Mouse (Mus musculus) T-cell, adult 2 months (primary cell): ENCODE data around the gene Cyp2a4.
"Not testable (repeated sequence)": the region's sequence is repeated elsewhere in the genome, so short reads cannot be mapped to it uniquely, and the experiment has no call there.

Experiments
- DNase-seq: peaks from one replicate; pipeline ENCODE4 v3.0.0; 2022; ENCODE audit warnings: low spot score

Gene Cyp2a4

GRCm38 (mm10) chr7:26306926-26307325 is at the start of gene Cyp2a4:
TSS of gene Cyp2a4 (plus strand) at chr7:26307169.
- not testable (repeated sequence) for DNase-seq

DNA sequence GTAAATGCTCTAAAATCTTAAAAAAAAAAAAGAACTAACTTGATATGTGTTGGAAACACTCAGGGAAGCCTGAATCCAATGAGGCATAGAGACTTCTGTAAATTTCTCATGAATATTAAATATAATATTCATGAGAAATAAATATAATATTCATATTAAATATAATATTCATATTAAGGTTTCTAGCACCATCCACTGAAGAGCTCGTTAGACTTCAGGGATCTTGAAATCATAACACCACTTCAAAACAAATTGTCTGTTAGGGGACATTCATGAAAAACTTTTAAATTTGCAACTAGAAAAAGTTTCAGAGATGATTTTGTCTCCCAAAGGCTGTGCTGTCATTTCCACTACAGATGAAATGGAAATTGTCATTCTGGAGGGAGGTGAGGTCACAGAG is 46.9 kb upstream of the Cyp2a4 start, which contains the start of gene Vmn1r184:
Vmn1r184 (plus strand) TSS at position 301 of the 400 bp plus-strand sequence.
- not testable (repeated sequence) for DNase-seq

DNA sequence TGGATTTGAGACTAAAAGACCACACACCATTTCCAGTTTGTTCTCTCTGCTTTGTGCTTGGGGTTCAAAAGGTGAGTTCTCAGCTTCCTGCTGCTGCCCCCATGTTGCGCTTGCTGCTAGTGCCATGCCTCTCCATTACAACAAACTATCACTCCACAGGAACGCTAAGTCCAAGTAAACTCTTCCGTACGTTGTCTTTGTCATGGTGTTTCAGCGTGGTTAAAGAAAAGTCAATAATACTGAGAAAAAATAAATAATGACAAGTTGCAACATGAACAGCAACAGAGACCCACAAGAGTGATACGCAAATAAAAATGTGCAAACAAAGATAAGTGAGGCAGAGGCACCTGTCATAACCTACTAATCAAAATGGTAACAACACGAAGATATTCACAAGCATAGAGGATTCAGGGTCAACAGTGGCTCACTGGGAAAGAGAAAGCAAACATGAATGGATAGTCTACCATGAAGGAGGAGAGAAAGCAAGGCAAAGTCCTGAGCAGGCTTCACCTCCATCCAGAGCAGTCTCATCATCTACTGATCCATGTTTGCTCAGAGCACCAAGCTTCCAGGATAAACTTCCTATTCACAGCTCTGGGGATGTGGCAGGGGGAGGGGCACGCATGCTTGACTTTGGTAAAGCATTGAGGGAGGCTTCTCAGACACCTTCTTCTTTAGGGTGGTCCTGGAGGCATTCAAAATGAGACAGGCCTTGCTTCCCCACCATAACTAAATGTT is 3.4 kb upstream of the Cyp2a4 start:
- DNase-seq, result not testable (repeated sequence)

GRCm38 (mm10) chr7:26311786-26312185 is 4.8 kb downstream of the Cyp2a4 start:
- DNase-seq, result not testable (repeated sequence)

GRCm38 (mm10) chr7:26315194-26315593 is 8.2 kb downstream of the Cyp2a4 start:
- DNase-seq, result not testable (repeated sequence)

DNA sequence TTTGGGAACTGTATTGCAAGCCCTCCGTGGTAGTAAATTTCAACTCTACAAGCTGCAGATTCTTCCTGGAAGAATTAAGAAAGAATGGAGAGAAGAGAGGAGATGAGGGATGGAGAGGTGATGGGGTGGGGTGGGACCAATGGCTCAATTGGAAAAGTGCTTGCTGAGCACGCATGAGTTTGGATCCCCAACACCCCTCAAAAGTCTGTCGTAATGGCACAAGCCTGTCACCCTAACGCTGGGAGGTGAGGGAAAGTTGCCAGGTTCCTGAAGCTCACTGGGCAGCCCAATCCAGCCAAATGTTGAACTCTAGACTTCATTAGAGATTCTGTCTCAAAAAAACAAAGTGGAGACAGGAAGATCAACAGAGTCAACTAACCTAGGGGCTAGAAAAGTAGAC is 8.8 kb downstream of the Cyp2a4 start:
- not testable (repeated sequence) for DNase-seq

- not testable (repeated sequence) for DNase-seq
Observed at GRCm38 (mm10) chr7:26320361-26320760, 13.4 kb downstream of the Cyp2a4 start.

- DNase-seq, result not testable (repeated sequence)
Observed at GRCm38 (mm10) chr7:26350177-26350576, 43.2 kb downstream of the Cyp2a4 start.

DNA sequence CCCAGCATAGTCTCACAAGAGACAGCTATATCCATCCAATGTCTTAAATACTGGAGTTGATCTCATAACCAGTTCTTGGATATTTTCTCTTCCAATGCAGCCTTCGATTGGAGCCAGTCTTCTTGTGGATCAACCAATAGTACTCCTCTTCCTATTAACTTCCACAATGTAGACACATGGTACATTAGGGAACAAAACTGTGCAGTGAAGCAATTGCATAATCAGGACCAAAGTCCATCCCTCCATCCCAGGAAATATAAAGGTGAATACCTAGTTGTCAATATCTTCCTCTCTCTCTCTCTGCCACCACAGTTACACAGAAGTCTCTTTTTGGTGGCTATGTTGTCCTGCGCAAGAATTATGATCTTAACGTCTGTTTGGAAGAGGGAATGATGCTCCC is 45.3 kb downstream of the Cyp2a4 start:
- DNase-seq, result not testable (repeated sequence)

GRCm38 (mm10) chr7:26356719-26357118 is 49.8 kb downstream of the Cyp2a4 start:
- not testable (repeated sequence) for DNase-seq
